Mouse (Mus musculus) heart, adult 9 months (tissue): Measurements from ENCODE around the gene Elovl3.
"Not testable (repeated sequence)": the region's sequence is repeated elsewhere in the genome, so short reads cannot be mapped to it uniquely, and the experiment has no call there.

Experiments
- DNase-seq, 2 experiments: peaks; one replicate each; pipeline ENCODE4 v3.0.0; 2022; ENCODE audit warnings: low spot score in 2 of 2

Gene Elovl3

DNA sequence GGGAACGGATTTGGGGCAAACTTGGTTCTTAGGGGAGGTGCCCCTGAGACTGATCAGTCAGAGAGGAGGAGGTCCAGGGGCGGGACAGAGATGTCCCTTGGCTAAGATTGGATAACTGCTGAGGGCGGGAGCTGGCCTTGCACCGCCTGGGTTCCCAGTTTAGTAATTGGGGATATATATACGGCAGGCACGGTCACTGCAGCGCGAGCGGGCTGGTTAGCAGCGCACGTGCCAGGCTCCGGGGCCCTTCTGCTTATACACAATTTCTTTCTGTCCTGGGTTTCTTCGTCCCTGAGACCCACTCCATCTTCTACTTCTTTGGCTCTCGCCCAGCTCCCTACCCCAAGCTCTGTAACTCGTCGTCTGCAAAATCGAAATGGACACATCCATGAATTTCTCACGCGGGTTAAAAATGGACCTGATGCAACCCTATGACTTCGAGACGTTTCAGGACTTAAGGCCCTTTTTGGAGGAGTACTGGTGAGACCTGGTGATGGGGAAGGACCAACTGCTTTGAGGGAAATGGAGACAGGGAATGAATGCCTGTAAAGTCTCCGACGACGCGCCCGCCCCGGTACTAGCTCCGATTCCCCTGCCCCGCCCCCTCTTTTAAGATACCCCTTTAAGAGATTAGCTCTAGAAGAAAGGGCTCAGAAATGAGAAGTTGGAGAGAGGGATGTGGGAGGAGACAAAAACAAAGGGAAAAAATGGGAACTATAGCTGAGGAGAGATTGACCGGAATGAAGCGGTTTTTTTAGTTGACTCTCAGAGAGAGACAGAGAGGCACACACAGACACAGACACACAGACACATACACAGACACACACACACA, at the start of gene Elovl3:
Gene Elovl3 (plus strand): TSS at position 204 of the 832 bp plus-strand sequence.
- peak; percentile 27 for DNase-seq

DNA sequence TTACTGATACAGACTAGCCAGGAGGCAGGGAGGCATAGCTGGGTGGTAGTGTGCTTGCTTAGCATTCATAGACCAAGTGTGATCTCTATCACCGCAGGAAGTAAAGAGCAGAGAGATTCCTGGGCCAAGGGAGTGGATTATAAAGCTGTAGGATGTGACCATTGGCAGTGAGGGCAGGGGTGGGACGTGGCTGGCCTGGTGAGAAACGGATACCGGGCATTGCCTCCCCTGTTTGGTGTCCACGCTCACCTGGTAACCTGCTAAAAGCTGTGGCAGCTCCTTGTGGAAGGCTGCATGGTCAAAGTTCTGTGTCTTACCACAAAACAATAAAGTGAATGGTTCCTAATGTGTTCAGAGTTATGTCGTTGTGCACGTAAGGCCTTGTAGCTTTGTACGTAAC, 46.5 kb upstream of the Elovl3 start:
- no peak for DNase-seq

DNA sequence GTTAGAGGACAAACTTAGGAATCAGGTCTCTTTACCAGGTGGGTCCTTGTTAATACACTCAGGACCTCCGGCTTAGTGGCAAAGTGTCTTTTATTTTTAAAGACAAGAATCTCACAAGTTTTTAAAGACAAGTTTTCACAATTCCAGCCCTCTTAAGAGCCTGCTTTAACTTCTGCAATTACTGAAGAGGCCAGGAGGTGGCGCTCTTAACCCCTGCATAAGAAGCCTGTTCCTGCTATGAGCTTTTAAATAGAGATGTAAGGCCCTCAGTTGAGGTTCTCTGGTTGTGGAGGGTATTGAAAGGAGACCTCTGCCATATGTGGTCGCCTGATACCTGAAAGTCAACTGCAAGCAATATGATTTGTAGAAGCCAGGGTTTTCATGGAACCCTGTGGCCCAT, 45.4 kb upstream of the Elovl3 start:
- DNase-seq, result peak in 1 of 2 experiments; percentile 21

DNA sequence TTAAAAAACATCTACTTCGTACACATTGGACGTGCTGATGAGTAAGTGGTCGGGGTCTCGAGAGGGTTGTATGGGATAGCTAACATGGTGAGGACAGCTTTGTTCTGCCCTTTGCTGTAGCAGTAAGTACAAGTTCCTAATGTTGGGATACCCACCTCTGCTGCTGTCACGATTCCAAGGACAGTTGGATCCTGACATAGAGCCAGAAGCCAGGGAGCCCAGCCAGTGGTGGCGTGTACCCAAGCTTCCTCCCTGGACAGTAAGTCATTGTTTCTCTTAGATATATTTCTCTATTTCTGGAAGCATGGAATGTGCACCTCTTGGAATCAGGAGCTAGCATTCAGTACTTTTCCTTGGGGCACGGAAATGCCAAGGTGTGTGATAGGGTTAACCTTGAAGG, 43.8 kb upstream of the Elovl3 start:
- DNase-seq, result peak; percentile 23 to 39

DNA sequence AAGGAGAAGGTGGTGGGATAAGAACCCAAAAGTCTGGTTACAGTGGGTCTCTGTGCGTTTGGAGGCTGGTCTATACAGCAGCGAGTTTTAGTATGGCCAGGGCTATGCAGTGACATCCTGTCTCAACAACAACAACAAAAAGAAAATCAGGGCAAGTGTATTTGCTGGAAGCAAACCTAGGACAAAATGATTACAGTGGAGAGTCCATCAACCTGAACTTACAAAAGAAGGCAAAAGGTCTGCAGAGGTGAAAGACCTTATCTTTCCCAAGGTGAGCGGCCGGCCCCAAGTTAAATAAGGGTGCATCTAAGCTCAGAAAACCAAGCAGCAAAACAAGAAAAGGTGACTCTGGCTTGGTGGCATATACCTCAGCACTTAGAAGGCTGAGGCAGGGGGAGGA, 40.1 kb upstream of the Elovl3 start:
- DNase-seq, result no peak

DNA sequence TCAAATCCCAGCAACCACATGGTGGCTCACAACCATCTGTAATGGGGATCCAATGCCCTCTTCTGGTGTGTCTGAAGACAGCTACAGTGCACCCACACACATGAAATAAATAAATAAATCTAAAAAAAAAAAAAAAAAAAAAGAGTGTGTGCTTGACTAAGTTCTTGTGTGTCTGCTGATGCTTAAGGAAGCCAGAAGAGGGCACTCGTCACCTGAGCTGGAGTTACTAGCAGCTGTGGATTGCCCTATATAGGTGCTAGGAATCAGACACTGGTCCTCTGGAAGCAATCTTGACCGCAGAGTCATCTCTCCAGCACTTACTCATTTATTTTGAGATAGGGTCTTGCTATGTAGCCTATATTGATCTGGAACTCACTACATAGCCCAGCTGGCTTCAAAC, 37.6 kb upstream of the Elovl3 start:
- DNase-seq, result no peak

DNA sequence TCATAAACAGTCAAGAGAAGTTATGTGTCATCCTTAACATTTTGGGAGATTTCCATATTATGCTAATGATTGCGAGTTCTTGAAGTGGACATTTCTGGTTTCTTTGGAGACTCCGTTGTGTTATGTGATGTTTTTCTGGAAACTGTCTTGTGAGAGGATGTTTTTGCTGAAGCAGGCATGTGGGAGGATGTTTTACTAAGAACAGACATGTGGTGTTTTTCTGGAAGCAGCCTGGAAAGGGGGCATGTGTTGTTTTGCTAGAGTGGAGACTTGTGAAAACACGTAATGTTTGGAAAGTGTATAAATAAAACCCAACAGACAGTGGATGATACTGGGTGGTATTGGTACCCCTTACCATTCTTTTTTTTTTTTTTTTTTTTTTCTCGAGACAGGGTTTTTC, 36.4 kb upstream of the Elovl3 start:
- no peak for DNase-seq

DNA sequence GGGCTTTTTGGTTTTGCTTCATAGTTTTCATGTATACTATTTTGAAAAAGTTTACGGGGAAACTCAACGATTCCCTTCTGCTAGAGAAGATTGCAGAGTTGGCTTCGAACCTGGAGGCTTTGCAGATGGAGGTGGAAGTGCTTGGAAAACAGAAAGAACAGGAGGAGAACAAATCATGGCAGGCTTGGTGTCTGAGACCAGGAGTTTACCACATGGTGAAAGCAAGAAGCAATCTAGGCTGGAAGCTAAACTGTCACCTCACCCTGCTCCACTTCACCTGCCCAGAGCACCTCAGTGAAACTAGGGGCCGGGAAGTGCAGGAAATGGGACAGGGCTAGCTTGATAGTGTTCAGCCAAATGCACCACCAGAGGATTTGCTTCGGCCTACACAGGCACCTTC, 35.3 kb upstream of the Elovl3 start:
- no peak for DNase-seq

DNA sequence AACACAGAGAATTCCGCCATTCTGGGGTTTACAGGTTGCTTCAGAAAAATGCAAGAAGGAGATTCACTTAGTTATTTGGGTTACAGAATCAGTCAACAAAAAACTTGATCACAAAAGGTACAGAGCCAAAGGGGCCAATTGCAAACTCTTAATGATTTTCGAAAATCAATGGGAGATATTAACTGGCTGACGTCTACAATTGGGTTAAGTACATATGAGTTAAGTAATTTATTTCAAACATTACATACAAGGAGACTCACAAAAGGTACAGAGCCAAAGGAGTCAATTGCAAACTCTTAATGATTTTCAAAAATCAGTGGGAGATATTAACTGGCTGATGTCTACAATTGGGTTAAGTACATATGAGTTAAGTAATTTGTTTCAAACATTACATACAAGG, 32.1 kb upstream of the Elovl3 start:
- DNase-seq, result no peak

DNA sequence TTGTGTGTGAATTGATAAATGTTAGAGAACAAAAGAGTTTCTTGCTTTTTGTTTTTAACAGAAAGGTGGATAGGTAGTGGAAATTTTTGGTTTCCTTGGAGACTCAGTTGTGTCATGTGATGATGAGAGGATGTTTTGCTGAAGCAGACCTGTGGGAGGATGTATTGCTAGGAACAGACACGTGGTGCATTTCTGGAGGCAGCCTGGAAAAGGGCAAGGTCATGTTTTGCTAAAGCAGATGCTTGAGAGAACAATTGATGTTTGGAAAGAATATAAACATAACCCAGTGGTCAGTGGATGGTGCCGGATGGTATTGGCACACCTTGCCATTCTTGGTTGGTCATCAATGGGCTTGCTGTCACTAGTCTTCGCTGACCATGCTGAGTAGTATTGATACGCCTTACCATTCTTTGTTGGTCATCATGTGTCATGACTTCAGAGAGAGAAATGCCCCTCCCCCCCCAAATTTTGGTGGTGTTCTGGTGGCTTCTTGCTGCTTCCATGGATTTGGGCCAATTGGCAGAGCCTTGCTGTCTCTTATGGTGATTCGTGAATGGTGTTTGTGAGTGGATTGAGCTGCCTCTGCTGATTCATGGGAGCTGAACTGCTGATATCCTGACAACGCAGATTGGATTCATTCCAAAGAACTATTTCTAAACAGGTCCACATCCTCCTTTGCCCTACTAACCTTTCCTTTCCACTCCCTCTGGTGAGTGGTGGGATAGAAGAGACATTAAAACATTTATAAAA, 28.1 kb upstream of the Elovl3 start:
- DNase-seq, result no peak

DNA sequence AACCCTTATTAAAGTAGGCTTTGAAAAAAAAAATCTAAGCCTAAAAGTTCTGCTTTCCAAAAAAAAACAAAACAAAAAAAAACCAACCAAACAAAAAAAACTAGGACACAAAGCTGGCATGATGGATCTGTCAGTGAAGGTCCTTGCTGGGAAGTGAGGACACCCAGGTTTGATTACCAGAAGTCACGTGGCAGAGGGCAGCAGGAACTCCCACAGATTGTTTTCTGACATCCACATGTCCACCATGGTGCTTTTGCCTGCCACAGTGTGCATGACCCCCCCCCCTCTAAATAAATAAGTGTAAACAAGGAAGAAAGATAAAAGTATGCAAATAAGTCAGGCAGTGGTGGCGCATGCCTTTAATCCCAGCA, 27.5 kb upstream of the Elovl3 start:
- no peak for DNase-seq

DNA sequence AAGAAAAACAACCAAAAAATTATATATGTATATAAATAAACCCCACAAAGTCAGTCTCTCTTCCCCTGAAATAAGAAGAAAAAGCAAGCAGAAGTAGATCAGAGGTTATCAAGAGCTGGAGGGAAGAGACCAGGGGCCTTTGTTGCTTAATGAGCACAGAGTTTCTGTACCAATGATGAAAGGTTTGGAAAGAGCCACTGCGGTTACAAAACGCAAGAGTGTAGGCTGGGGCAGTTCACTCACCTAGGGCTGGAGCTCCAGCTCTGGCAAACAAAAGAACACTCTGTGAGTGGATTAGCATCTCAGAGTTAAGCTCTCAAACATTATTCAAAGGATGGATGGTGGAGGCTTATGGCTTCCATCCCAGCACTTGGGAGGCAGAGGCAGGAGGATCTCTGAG, 21.5 kb upstream of the Elovl3 start:
- DNase-seq, result no peak

DNA sequence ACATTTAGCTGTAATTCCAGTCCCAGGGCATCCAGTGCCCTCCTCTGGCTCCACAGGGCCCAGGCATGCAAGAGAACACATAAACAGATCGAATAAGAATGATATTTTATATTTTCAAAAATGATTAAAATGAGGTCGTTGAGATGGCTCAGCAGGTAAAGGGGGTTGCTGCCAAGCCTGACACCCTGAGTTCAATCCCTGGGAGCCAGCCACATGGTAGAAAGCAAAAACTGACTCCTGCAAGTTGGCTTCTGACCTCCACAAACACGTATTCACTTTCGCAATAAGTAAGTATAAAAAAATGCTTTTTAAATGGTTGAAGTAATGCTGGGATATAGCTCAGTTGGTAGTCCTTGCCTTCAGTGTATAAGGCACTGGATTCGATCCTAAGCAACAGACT, 20.9 kb upstream of the Elovl3 start:
- no peak for DNase-seq

DNA sequence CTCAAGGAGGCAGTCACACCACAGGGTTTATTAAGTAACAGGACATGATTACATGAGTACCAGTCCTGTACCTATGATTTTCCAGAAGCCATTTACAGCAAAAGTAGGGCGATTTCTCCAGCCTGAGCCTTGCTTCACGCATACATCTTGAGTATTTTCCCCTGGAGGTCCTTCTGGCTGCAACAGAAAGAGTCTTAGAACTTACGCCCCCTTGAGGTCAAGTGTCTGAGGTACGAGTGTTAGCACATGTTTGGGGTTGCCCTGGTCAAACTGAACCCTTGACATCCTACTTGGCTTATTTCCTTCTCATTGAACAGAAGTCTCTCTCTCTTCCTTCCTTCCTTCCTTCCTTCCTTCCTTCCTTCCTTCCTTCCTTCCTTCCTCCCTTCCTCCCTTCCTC, 17.1 kb upstream of the Elovl3 start:
- DNase-seq, result no peak

DNA sequence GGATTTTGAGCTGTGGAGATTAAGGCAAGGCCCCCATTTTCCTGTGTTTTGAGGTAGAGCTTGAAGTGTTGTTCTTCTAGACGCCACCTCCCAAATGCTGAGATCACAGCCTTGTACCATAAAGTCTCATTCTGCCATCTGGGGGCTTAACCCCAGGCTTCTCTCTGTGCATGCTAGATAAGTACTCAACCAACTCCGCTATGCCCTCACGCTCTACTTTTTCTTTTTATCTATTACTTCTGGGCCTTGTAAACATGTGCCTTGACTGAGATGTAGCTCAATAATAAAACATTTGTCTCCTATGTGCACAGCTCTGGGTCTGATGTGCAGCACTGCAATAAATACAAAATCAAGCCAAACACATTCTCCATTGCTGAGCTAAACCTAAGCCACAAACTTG, 12.2 kb upstream of the Elovl3 start:
- DNase-seq, result no peak

DNA sequence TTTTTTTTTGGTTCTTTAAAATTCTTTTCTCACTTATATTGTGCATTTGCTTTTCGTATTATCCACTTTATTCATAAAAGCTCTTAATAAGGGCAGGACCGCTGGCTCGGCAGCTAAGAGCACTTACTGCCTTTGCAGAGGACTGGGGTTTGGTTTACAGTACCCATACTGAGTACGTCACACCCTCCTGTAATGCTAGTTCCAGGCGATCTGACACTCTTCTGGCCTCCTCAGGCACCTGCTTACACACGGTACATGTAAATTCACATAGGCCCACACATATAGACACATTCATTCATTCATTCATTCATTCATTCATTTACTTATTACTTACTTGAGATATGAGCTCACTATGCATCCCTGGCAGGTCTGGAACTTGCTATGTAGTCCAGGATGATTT, 10.8 kb upstream of the Elovl3 start:
- DNase-seq, result no peak

DNA sequence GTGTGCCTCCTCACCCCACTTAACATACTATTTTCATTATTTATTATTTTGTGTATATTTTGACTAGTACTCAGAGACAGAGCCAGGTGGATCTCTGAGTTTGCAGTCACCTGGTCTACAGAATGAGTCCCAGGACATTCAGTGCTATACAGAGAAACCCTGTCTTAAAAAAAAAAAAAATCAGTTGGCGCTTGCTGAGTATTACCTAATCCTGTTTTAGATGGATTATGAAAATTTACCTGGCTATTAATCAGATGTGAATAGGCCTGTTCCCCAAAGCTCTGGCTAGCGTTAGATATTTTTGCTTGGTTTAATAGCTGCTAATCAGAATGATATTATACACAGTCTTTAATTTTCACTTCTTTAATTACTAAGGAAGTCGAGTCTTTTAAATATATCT, 7.8 kb upstream of the Elovl3 start:
- no peak for DNase-seq

DNA sequence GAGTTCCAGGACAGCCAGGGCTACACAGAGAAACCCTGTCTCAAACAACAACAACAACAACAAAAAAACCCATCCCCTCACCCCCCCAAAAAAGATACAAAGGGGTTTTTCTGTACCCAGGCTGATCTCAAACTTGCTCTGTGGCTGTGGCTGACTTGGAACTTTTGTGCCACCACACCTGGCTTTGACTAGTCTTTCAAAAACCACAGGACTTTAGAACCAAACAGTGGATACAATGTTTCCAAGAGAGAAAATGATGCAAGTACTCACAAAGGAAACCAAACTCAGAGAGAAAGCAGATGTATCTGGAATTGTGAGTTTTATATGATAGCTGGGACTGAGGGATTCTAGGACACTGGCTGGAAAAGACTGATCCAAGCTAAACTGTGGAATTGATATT, 7.0 kb upstream of the Elovl3 start:
- no peak for DNase-seq

DNA sequence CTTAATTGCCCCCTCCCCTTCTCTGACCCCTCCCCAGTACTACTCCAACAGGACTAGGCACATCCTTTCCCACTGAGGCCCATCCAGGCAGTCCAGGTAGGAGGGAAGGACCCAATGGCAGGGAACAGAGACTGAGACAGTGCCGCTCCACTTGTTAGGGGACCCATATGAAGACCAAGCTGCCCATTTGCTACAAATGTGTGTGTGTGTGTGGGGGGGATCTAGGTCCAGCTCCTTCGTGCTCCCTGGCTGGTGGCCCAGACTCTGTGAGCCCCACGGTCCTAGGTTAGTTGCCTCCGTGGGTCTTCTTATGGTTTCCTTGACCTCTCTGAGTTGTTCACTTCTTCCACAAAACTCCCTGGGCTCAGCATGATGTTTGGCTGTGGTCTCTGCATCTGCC, 5.4 kb upstream of the Elovl3 start:
- DNase-seq, result no peak

DNA sequence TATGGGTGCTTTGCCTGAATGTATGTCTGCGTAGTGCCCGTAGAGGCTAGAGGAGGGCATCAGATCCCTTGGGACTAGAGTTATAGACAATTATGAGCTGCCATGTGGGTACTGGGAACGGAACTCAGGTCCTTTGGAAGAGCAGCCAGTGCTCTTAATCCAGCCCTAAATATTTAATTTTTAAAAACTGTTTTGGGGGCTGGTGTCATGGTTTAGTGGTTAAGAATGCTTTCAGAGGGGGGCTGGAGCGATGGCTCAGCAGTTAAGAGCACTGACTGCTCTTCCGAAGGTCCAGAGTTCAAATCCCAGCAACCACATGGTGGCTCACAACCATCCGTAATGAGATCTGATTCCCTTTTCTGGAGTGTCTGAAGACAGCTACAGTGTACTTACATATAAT, 2.0 kb upstream of the Elovl3 start:
- DNase-seq, result not testable (repeated sequence)

DNA sequence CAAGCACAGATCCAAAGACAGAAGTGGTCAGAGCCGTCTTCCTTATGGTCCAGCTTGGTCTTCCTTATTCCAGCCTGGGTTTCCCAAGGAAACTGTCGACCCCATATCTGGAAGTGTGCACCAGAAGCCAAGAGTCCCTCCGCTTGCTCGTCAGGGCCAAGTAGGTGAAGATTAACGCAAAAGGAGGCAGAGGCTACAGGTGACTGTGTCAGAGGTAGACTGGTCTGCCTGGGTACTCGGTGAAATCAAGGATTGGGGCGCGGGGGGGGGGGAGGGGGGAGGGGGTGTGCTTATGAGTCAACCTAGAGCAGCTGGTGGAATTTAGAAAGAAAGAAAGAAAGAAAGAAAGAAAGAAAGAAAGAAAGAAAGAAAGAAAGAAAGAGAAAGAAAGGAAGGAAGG, 414 bp upstream of the Elovl3 start:
- DNase-seq, result no peak

DNA sequence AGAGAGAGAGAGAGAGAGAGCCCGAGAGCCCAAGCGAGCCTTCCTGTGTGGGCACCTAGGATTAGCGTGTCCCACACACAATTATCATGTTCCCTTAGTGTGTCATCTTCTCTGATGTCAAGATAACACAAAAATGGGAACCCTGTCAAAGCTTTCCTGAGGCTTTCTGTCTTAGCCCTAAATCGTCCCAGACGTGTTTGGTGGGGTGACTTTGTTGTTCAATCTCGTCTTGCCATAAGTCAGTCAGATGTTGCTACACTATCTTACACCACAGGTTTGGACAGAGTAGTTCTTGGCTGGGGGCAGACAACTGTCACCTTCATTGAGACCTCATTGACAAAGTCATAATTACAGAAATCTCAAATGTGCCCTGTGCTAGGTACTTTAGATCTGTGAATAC, 880 bp downstream of the Elovl3 start:
- no peak for DNase-seq

DNA sequence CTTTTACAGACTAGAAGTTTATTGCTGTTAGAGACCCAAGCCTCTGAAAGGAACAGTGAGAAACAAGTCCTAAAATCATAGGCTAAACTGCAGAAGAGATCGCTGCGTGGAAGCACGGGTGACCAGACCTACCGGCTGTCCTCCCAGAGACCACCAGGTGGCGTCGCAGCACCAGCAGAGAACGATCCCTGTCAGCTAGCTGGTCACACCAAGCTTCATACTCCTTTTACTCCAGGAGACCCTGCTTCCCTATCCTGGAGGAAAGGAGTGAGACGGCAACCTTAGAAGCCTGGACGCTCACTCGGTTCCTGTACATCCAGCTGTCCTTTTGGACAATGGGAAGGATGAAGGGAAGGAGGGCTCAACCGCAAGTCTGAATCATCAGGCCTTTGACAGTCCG, 3.6 kb downstream of the Elovl3 start:
- peak; percentile 72 to 84 for DNase-seq
